Mouse (Mus musculus): ENCODE results near the gene Nsf. TPM values are rescaled to one million over a fixed set of nuclear protein-coding genes. Genes with fewer than 3 reads are reported as not detected.

Gene Nsf
- polyA plus RNA-seq, 1 experiment from 2014 or later: 54.4 TPM

DNA sequence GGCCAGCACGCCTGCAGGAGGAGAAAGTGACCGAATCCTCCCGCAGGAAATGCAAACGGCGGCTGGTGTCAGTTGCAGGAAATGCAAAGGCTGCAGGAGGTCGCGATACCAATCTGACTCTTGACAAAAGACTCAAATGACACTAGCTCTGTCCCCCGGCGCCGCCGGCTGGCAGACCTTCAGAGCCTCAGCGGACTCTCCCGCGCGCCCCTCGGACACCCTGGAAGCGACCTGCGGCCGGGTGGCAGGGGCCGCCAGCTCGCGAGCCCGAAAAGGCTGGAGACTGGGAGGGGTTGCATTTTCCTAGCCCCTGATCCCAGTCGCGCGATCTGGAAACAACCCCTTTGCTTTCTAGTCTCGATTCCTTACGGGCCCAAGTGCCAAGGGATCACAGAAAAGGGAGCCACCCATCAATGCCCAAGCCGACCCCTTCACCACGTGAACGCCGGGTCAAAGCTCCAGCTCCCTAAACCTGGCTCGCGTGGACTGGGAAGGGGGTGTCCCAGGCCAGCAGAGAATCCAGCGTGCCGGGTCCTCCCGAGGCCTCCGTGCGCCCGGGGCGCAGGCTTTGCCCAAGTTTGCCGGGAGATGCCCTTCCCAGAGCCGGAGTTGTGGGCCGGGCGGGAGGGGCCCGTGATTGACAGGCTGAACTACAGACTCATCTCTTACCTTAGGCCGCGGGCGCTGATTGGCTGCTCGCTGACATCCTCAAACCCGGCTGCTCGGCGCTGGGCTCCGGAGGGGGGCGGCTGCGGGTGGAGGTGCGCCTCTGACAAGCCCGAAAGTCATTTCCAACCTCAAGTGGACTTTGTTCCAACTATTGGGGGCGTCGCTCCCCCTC lies 180.2 kb downstream of the Nsf start, which contains the start of gene Wnt3:
TSS of gene Wnt3 (plus strand) at position 764 of the 841 bp plus-strand sequence.
- Histone ChIP-seq H3K4me3 (peak within 1 kb of the TSS; percentile 58), H3K4me1 (peaks cover 45% of the 10 kb centered on the region), H3K27ac (replicated peaks) (peak within 1 kb of the TSS; percentile 51; the same call in 1 of the 2 replicates), H3K9me3 (no peaks in the 10 kb centered on the region), H3K27me3 (replicated peaks; ENCODE audit: low read depth, poor library complexity, severe bottlenecking) (peaks cover 100% of the 10 kb centered on the region), H3K36me3 (replicated peaks) (no peaks in the 10 kb centered on the region)
- WGBS: under 1% methylated on average over 60 of the region's 60 CpGs
- peak; percentile 77 for DNase-seq (ENCODE audit: low spot score)

DNA sequence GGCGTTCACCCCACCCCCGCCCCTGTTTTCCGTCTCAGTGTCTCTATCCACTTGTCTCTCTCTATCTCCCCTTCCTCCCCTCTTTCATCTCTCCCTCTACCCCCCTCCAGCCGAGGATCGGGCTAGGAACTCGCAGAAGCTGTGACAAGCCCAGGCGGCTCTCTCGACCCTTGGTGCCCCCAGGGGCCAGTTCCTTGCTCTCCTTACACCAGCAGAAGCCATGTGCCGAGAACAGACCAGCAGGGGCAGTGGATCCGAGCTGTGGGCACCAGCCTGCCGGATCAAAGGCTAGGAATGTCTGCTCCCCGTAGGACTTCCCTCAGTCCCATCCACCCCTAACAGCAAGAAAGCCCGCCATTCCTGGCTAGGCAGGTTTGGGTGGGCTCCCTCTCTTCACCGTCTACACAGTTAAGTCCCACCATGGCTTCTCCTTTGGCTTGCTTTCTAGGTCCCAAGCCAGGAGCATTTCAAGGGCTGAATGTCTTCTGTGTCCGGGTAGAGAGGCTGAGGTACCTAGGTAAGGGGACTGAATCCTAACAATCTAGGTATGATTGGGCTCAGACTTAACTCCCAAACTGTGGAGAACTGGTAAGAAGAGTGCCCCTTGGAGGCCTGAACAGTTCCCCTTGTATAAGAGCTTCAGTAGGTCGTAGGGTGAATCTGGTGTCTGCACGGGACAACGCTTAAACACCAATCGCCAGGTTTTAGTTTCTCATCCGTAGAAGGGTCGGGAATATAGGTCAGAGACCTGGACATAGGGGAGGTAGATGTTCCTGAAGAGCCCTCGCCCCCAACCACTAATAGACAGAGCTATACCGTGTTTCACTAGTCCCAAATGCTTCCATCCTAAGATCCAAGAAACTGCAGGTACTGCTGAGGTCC lies 181.1 kb downstream of the Nsf start:
- Histone ChIP-seq H3K4me3 (peak overlapping the region; percentile 58), H3K27me3 (replicated peaks; ENCODE audit: low read depth, poor library complexity, severe bottlenecking) (peaks cover 100% of the 10 kb centered on the region), H3K27ac (replicated peaks) (peak overlapping the region; percentile 44; the same call in 1 of the 2 replicates), H3K4me1 (peaks cover 40% of the 10 kb centered on the region), H3K36me3 (replicated peaks) (no peaks in the 10 kb centered on the region), H3K9me3 (no peaks in the 10 kb centered on the region)
- DNase-seq (ENCODE audit: low spot score): peak; percentile 58
- WGBS: under 1% methylated on average over 23 of the region's 23 CpGs

Other genes with a start within 250 kb of the Nsf start
- 4.5 and 5.3 TPM in 2 replicates for gene Wnt9b, start 204.2 kb downstream of the Nsf start, polyA plus RNA-seq (2016; fragmentation: Nextera tagmentation; extraction: Ambion mirVana)
- 3.7 and 4.3 TPM in 2 replicates for gene Wnt3, start 179.9 kb downstream of the Nsf start, polyA plus RNA-seq (2016; fragmentation: Nextera tagmentation; extraction: Ambion mirVana)
- gene Arf2, start 12.7 kb upstream of the Nsf start, polyA plus RNA-seq (2016; fragmentation: Nextera tagmentation; extraction: Ambion mirVana): 71.4 and 73.5 TPM in 2 replicates
- 0.23 and 0.30 TPM in 2 replicates for gene Crhr1, start 178.8 kb upstream of the Nsf start, polyA plus RNA-seq (2016; fragmentation: Nextera tagmentation; extraction: Ambion mirVana)
- gene Sppl2c, start 232.3 kb upstream of the Nsf start, polyA plus RNA-seq (2016; fragmentation: Nextera tagmentation; extraction: Ambion mirVana): not detected in 2 replicates